ENCODE assay signal across 28 mouse cellular contexts in genomic region chr10:36631746-36632145, GRCm38 (mm10).
"Had no signal": no experiment of that assay in that cellular context is flagged by ENCODE, and none has a peak within 500 bp of the region (broad histone marks: within the 10 kb centered on the region; RNA-seq: fewer than 3 reads in every experiment).

No protein-coding gene starts in this region.

- H3K4me1 ChIP-seq: embryonic facial prominence, embryonic 10.5 days; embryonic facial prominence, embryonic 12.5 days; embryonic facial prominence, embryonic 13.5 days; embryonic facial prominence, embryonic 15.5 days; forebrain, embryonic 10.5 days; forebrain, embryonic 12.5 days; forebrain, embryonic 13.5 days; forebrain, embryonic 15.5 days had no signal

- H3K36me3 ChIP-seq: embryonic facial prominence, embryonic 10.5 days; embryonic facial prominence, embryonic 12.5 days; embryonic facial prominence, embryonic 13.5 days; embryonic facial prominence, embryonic 15.5 days; forebrain, embryonic 10.5 days; forebrain, embryonic 12.5 days; forebrain, embryonic 15.5 days had no signal

- H3K4me2 ChIP-seq: embryonic facial prominence, embryonic 12.5 days; embryonic facial prominence, embryonic 13.5 days; embryonic facial prominence, embryonic 15.5 days; forebrain, embryonic 12.5 days; forebrain, embryonic 13.5 days; forebrain, embryonic 15.5 days had no signal

- H3K27ac ChIP-seq: embryonic facial prominence, embryonic 10.5 days; embryonic facial prominence, embryonic 12.5 days; embryonic facial prominence, embryonic 13.5 days; embryonic facial prominence, embryonic 15.5 days; forebrain, embryonic 10.5 days; forebrain, embryonic 12.5 days; forebrain, embryonic 13.5 days; forebrain, embryonic 15.5 days; gastrocnemius, adult 2 months; heart, adult 2 months had no signal

- ATAC-seq: forebrain, embryonic 13.5 days; forebrain, embryonic 14.5 days; forebrain, embryonic 15.5 days; forebrain, embryonic 16.5 days; forebrain, postnatal 0 days had no signal

- H3K27me3 ChIP-seq: embryonic facial prominence, embryonic 12.5 days; embryonic facial prominence, embryonic 13.5 days; embryonic facial prominence, embryonic 15.5 days; forebrain, embryonic 12.5 days; forebrain, embryonic 13.5 days; forebrain, embryonic 15.5 days had no signal

- DNase-seq: cerebellum, adult 8-10 months; cerebellum, adult 9-10 months; cerebellum, adult 9-11 months; cerebellum, postnatal 10 days; cerebellum, postnatal 14 days; cerebellum, postnatal 25 days; cerebellum, postnatal 36 days; embryo, embryonic 11 days; forebrain, postnatal 0 days; gastrocnemius, postnatal 10 days; gastrocnemius, postnatal 14 days; gastrocnemius, postnatal 25 days; gastrocnemius, postnatal 36 days; heart, adult 11 months; heart, adult 18-20 months; heart, adult 2 months had no signal

- H3K4me3 ChIP-seq: embryonic facial prominence, embryonic 10.5 days; embryonic facial prominence, embryonic 12.5 days; embryonic facial prominence, embryonic 13.5 days; embryonic facial prominence, embryonic 15.5 days; erythroblast, embryonic 14.5 days; forebrain, embryonic 10.5 days; forebrain, embryonic 12.5 days; forebrain, embryonic 13.5 days; forebrain, embryonic 15.5 days; gastrocnemius, adult 2 months; heart, adult 2 months had no signal

- H3K9me3 ChIP-seq: embryonic facial prominence, embryonic 10.5 days; embryonic facial prominence, embryonic 12.5 days; embryonic facial prominence, embryonic 13.5 days; embryonic facial prominence, embryonic 15.5 days; forebrain, embryonic 10.5 days; forebrain, embryonic 12.5 days; forebrain, embryonic 13.5 days; forebrain, embryonic 15.5 days had no signal

- H3K9ac ChIP-seq: embryonic facial prominence, embryonic 12.5 days; embryonic facial prominence, embryonic 13.5 days; embryonic facial prominence, embryonic 15.5 days; forebrain, embryonic 12.5 days; forebrain, embryonic 13.5 days; forebrain, embryonic 15.5 days; forebrain, postnatal 0 days had no signal
